Mouse (Mus musculus): ENCODE measurements around the gene Col15a1. TPM values are rescaled to one million over a fixed set of nuclear protein-coding genes. Genes with fewer than 3 reads are reported as not detected.

The Col15a1 gene
- polyA plus RNA-seq, 1 experiment from 2014 or later = 3.9 TPM

- H3K27ac ChIP-seq (replicated peaks) = no peak overlapping the region
- peaks cover 15% of the 10 kb centered on the region for H3K4me1 ChIP-seq
- H3K4me3 ChIP-seq (replicated peaks) = no peak overlapping the region
- no peaks in the 10 kb centered on the region; the same call in 1 of the 2 replicates for H3K27me3 ChIP-seq (replicated peaks)
- H3K9me3 ChIP-seq (replicated peaks) = no peaks in the 10 kb centered on the region
- H3K9ac ChIP-seq (replicated peaks) = no peak overlapping the region
- no peak for ATAC-seq (ENCODE audit: low FRiP score)
- H3K4me2 ChIP-seq = no peak overlapping the region
- 87% methylated on average over 6 of the region's 6 CpGs for WGBS
- no peaks in the 10 kb centered on the region for H3K36me3 ChIP-seq
Observed at GRCm38 (mm10) chr4:47231322-47231721, 23.4 kb downstream of the Col15a1 start.

GRCm38 (mm10) chr4:47233192-47233835, 25.4 kb downstream of the Col15a1 start:
- no peaks in the 10 kb centered on the region; the same call in 1 of the 2 replicates for H3K27me3 ChIP-seq (replicated peaks)
- no peak overlapping the region for H3K4me2 ChIP-seq
- H3K9me3 ChIP-seq (replicated peaks) = no peaks in the 10 kb centered on the region
- H3K4me3 ChIP-seq (replicated peaks) = no peak overlapping the region
- H3K4me1 ChIP-seq = peaks cover 11% of the 10 kb centered on the region
- no peaks in the 10 kb centered on the region for H3K36me3 ChIP-seq
- ATAC-seq (ENCODE audit: low FRiP score) = no peak
- no peak overlapping the region for H3K9ac ChIP-seq (replicated peaks)
- WGBS = 83% methylated on average over 14 of the region's 14 CpGs
- H3K27ac ChIP-seq (replicated peaks) = no peak overlapping the region

GRCm38 (mm10) chr4:47234667-47235267, 26.8 kb downstream of the Col15a1 start:
- H3K27me3 ChIP-seq (replicated peaks) = no peaks in the 10 kb centered on the region; the same call in 1 of the 2 replicates
- H3K9me3 ChIP-seq (replicated peaks) = no peaks in the 10 kb centered on the region
- no peaks in the 10 kb centered on the region for H3K36me3 ChIP-seq
- no peak overlapping the region for H3K27ac ChIP-seq (replicated peaks)
- WGBS = 24% methylated on average over 17 of the region's 17 CpGs
- H3K4me2 ChIP-seq = no peak overlapping the region
- no peak overlapping the region for H3K9ac ChIP-seq (replicated peaks)
- peaks cover 11% of the 10 kb centered on the region for H3K4me1 ChIP-seq
- no peak overlapping the region for H3K4me3 ChIP-seq (replicated peaks)
- ATAC-seq (ENCODE audit: low FRiP score) = peak; percentile 52

- no peak overlapping the region for H3K27ac ChIP-seq (replicated peaks)
- no peak overlapping the region for H3K4me2 ChIP-seq
- no peaks in the 10 kb centered on the region for H3K36me3 ChIP-seq
- H3K4me1 ChIP-seq = peaks cover 11% of the 10 kb centered on the region
- WGBS = 15% methylated on average over 3 of the region's 3 CpGs
- H3K9me3 ChIP-seq (replicated peaks) = no peaks in the 10 kb centered on the region
- peak; percentile 60 for ATAC-seq (ENCODE audit: low FRiP score)
- H3K27me3 ChIP-seq (replicated peaks) = no peaks in the 10 kb centered on the region; the same call in 1 of the 2 replicates
- no peak overlapping the region for H3K9ac ChIP-seq (replicated peaks)
- no peak overlapping the region for H3K4me3 ChIP-seq (replicated peaks)
Observed at GRCm38 (mm10) chr4:47235312-47235711, 27.4 kb downstream of the Col15a1 start.

GRCm38 (mm10) chr4:47236104-47236503, 28.1 kb downstream of the Col15a1 start:
- Histone ChIP-seq H3K9me3 (replicated peaks) (no peaks in the 10 kb centered on the region), H3K27me3 (replicated peaks) (no peaks in the 10 kb centered on the region; the same call in 1 of the 2 replicates), H3K27ac (replicated peaks) (no peak overlapping the region), H3K4me3 (replicated peaks) (no peak overlapping the region), H3K4me1 (peaks cover 11% of the 10 kb centered on the region), H3K36me3 (no peaks in the 10 kb centered on the region), H3K9ac (replicated peaks) (no peak overlapping the region), H3K4me2 (no peak overlapping the region)
- WGBS = 76% methylated on average over 7 of the region's 7 CpGs
- no peak for ATAC-seq (ENCODE audit: low FRiP score)

GRCm38 (mm10) chr4:47237220-47237619, 29.3 kb downstream of the Col15a1 start:
- Histone ChIP-seq H3K27ac (replicated peaks) (no peak overlapping the region), H3K4me1 (peaks cover 11% of the 10 kb centered on the region), H3K4me3 (replicated peaks) (no peak overlapping the region), H3K4me2 (no peak overlapping the region), H3K9ac (replicated peaks) (no peak overlapping the region), H3K9me3 (replicated peaks) (no peaks in the 10 kb centered on the region), H3K27me3 (replicated peaks) (no peaks in the 10 kb centered on the region; the same call in 1 of the 2 replicates), H3K36me3 (no peaks in the 10 kb centered on the region)
- WGBS = 45% methylated on average over 15 of the region's 15 CpGs
- no peak for ATAC-seq (ENCODE audit: low FRiP score)

- no peak for ATAC-seq (ENCODE audit: low FRiP score)
- WGBS = 82% methylated on average over 6 of the region's 6 CpGs
Observed at GRCm38 (mm10) chr4:47239114-47239513, 31.2 kb downstream of the Col15a1 start.

GRCm38 (mm10) chr4:47240901-47241300, 32.9 kb downstream of the Col15a1 start:
- H3K36me3 ChIP-seq = no peaks in the 10 kb centered on the region
- no peak overlapping the region for H3K4me2 ChIP-seq
- H3K27ac ChIP-seq (replicated peaks) = no peak overlapping the region
- no peak overlapping the region for H3K4me3 ChIP-seq (replicated peaks)
- no peak overlapping the region for H3K9ac ChIP-seq (replicated peaks)
- no peaks in the 10 kb centered on the region for H3K27me3 ChIP-seq (replicated peaks)
- WGBS = 88% methylated on average over 5 of the region's 5 CpGs
- ATAC-seq (ENCODE audit: low FRiP score) = no peak
- peaks cover 4% of the 10 kb centered on the region; the same call in 1 of the 2 replicates for H3K4me1 ChIP-seq
- no peaks in the 10 kb centered on the region for H3K9me3 ChIP-seq (replicated peaks)

More at GRCm38 (mm10) chr4:47239114-47239513, 31.2 kb downstream of the Col15a1 start:
- no peaks in the 10 kb centered on the region for H3K36me3 ChIP-seq
- no peak overlapping the region for H3K27ac ChIP-seq (replicated peaks)
- no peaks in the 10 kb centered on the region for H3K9me3 ChIP-seq (replicated peaks)
- no peak overlapping the region for H3K9ac ChIP-seq (replicated peaks)
- no peak overlapping the region for H3K4me2 ChIP-seq
- H3K27me3 ChIP-seq (replicated peaks) = no peaks in the 10 kb centered on the region; the same call in 1 of the 2 replicates
- H3K4me1 ChIP-seq = peaks cover 11% of the 10 kb centered on the region
- no peak overlapping the region for H3K4me3 ChIP-seq (replicated peaks)

- peaks cover 4% of the 10 kb centered on the region; the same call in 1 of the 2 replicates for H3K4me1 ChIP-seq
- no peak overlapping the region for H3K9ac ChIP-seq (replicated peaks)
- 85% methylated on average over 4 of the region's 4 CpGs for WGBS
- H3K27ac ChIP-seq (replicated peaks) = no peak overlapping the region
- no peaks in the 10 kb centered on the region for H3K27me3 ChIP-seq (replicated peaks)
- no peak overlapping the region for H3K4me2 ChIP-seq
- no peak overlapping the region for H3K4me3 ChIP-seq (replicated peaks)
- H3K36me3 ChIP-seq = no peaks in the 10 kb centered on the region
- H3K9me3 ChIP-seq (replicated peaks) = no peaks in the 10 kb centered on the region
- no peak for ATAC-seq (ENCODE audit: low FRiP score)
Observed at GRCm38 (mm10) chr4:47242127-47242526, 34.2 kb downstream of the Col15a1 start.

GRCm38 (mm10) chr4:47244651-47245050, 36.7 kb downstream of the Col15a1 start:
- no peak for ATAC-seq (ENCODE audit: low FRiP score)
- 43% methylated on average over 6 of the region's 6 CpGs for WGBS
- Histone ChIP-seq H3K27me3 (replicated peaks) (no peaks in the 10 kb centered on the region), H3K27ac (replicated peaks) (no peak overlapping the region), H3K36me3 (no peaks in the 10 kb centered on the region), H3K4me1 (0 out of 2 replicates have a peak, but pooled peaks cover 4% of the 10 kb centered on the region), H3K4me3 (replicated peaks) (no peak overlapping the region), H3K9ac (replicated peaks) (no peak overlapping the region), H3K9me3 (replicated peaks) (no peaks in the 10 kb centered on the region), H3K4me2 (no peak overlapping the region)

- no peak for ATAC-seq (ENCODE audit: low FRiP score)
- Histone ChIP-seq H3K4me1 (0 out of 2 replicates have a peak, but pooled peaks cover 4% of the 10 kb centered on the region), H3K4me3 (replicated peaks) (no peak overlapping the region), H3K27ac (replicated peaks) (no peak overlapping the region), H3K9ac (replicated peaks) (no peak overlapping the region), H3K27me3 (replicated peaks) (no peaks in the 10 kb centered on the region), H3K36me3 (no peaks in the 10 kb centered on the region), H3K4me2 (no peak overlapping the region), H3K9me3 (replicated peaks) (no peaks in the 10 kb centered on the region)
- WGBS = 90% methylated on average over 18 of the region's 18 CpGs
Observed at GRCm38 (mm10) chr4:47245621-47246020, 37.7 kb downstream of the Col15a1 start.

- Histone ChIP-seq H3K36me3 (no peaks in the 10 kb centered on the region), H3K27ac (replicated peaks) (no peak overlapping the region), H3K9me3 (replicated peaks) (no peaks in the 10 kb centered on the region), H3K27me3 (replicated peaks) (no peaks in the 10 kb centered on the region), H3K4me3 (replicated peaks) (no peak overlapping the region), H3K4me1 (0 out of 2 replicates have a peak, but pooled peaks cover 4% of the 10 kb centered on the region), H3K9ac (replicated peaks) (no peak overlapping the region), H3K4me2 (no peak overlapping the region)
- no peak for ATAC-seq (ENCODE audit: low FRiP score)
- 66% methylated on average over 8 of the region's 8 CpGs for WGBS
Observed at GRCm38 (mm10) chr4:47246811-47247210, 38.9 kb downstream of the Col15a1 start.

All from neural tube, embryonic 15.5 days (tissue).